ENCODE assay signal across 18 mouse cellular contexts in genomic region chr9:104297041-104297440, GRCm38 (mm10).
"Had no signal": no experiment of that assay in that cellular context is flagged by ENCODE, and none has a peak within 500 bp of the region (broad histone marks: within the 10 kb centered on the region; RNA-seq: fewer than 3 reads in every experiment).

No protein-coding gene starts in this region.

- H3K4me3 ChIP-seq: midbrain, embryonic 10.5 days; midbrain, embryonic 12.5 days; myocyte; neural tube, embryonic 13.5 days; neural tube, embryonic 15.5 days had no signal

- H3K27me3 ChIP-seq: midbrain, embryonic 12.5 days; neural tube, embryonic 13.5 days; neural tube, embryonic 15.5 days had no signal

- H3K4me2 ChIP-seq: lung, embryonic 14.5 days; midbrain, embryonic 12.5 days; neural tube, embryonic 13.5 days; neural tube, embryonic 15.5 days had no signal

- H3K9me3 ChIP-seq: midbrain, embryonic 10.5 days; midbrain, embryonic 12.5 days; neural tube, embryonic 13.5 days; neural tube, embryonic 15.5 days had no signal

- H3K9ac ChIP-seq: lung, embryonic 14.5 days; midbrain, embryonic 12.5 days; neural tube, embryonic 13.5 days; neural tube, embryonic 15.5 days had no signal

- H3K36me3 ChIP-seq: midbrain, embryonic 10.5 days; midbrain, embryonic 12.5 days; neural tube, embryonic 13.5 days; neural tube, embryonic 15.5 days had no signal

- ATAC-seq: midbrain, embryonic 16.5 days had no signal

- DNase-seq: lung, embryonic 14.5 days; lung, postnatal 10 days; lung, postnatal 4 days; midbrain, embryonic 14.5 days; retina, postnatal 1 day; right cerebral cortex, adult 18-20 months; right cerebral cortex, postnatal 25 days; right cerebral cortex, postnatal 4 days; spleen, adult 18-20 months; thymus, adult 18-20 months; thymus, postnatal 14 days; thymus, postnatal 36 days had no signal

- H3K4me1 ChIP-seq: midbrain, embryonic 10.5 days; midbrain, embryonic 12.5 days; neural tube, embryonic 13.5 days; neural tube, embryonic 15.5 days had no signal

- H3K27ac ChIP-seq: midbrain, embryonic 10.5 days; midbrain, embryonic 12.5 days; neural tube, embryonic 13.5 days; neural tube, embryonic 15.5 days had no signal
